Mouse (Mus musculus) ES-Bruce4 (cell line): ENCODE results near the gene Hao2.

Experiments
- CTCF ChIP-seq: IDR thresholded peaks from one replicate; pipeline ENCODE4 v1.8.1; 2011; ENCODE audit warnings: low read depth, low read length
- POLR2A ChIP-seq: IDR thresholded peaks from one replicate; pipeline ENCODE4 v1.8.1; 2011; ENCODE audit warnings: low read length; ENCODE audit not compliant: insufficient read depth

- TF ChIP-seq POLR2A (no peak), CTCF (no peak)
Measured at GRCm38 (mm10) chr3:98853051-98853450, 40.0 kb downstream of the Hao2 start.
